Mouse (Mus musculus) ES-Bruce4 (cell line): ENCODE measurements around the gene Ap5s1. TPM values are rescaled to one million over a fixed set of nuclear protein-coding genes. Genes with fewer than 3 reads are reported as not detected.

Source experiments
- H3K27ac ChIP-seq: 2 replicates; pipeline ENCODE4 v1.5.1; 2012; ENCODE audit warnings: low read length, inconsistent platforms; ENCODE audit not compliant: insufficient read depth
- H3K27me3 ChIP-seq: 2 replicates; pipeline ENCODE4 v1.6.1; 2012; ENCODE audit warnings: mild to moderate bottlenecking, low read length, inconsistent platforms; ENCODE audit not compliant: control insufficient read depth, poor library complexity, insufficient read depth, severe bottlenecking
- H3K36me3 ChIP-seq: 2 replicates; pipeline ENCODE4 v1.6.1; 2012; ENCODE audit warnings: inconsistent platforms, mild to moderate bottlenecking, low read length, moderate library complexity; ENCODE audit not compliant: control insufficient read depth, poor library complexity, insufficient read depth, severe bottlenecking
- H3K4me1 ChIP-seq: one replicate; pipeline ENCODE4 v1.8.1; 2011; ENCODE audit warnings: low read length; ENCODE audit not compliant: control insufficient read depth, insufficient read depth
- H3K4me3 ChIP-seq: 2 replicates; pipeline ENCODE4 v1.5.1; 2011; ENCODE audit warnings: low read depth, mild to moderate bottlenecking, low read length
- H3K9ac ChIP-seq: 2 replicates; pipeline ENCODE4 v1.6.1; 2012; ENCODE audit warnings: low read depth, mild to moderate bottlenecking, inconsistent platforms; ENCODE audit not compliant: poor library complexity, severe bottlenecking
- H3K9me3 ChIP-seq: replicated peaks from 2 replicates; pipeline ENCODE4 v1.6.1; 2012; ENCODE audit warnings: mild to moderate bottlenecking, low read length, inconsistent platforms; ENCODE audit not compliant: control insufficient read depth, poor library complexity, insufficient read depth, severe bottlenecking
- CTCF ChIP-seq: IDR thresholded peaks from one replicate; pipeline ENCODE4 v1.8.1; 2011; ENCODE audit warnings: low read depth, low read length
- EP300 ChIP-seq: IDR thresholded peaks from 2 replicates; pipeline ENCODE4 v1.6.1; 2011; ENCODE audit warnings: low read depth, low read length; ENCODE audit not compliant: insufficient read depth
- POLR2A ChIP-seq: IDR thresholded peaks from one replicate; pipeline ENCODE4 v1.8.1; 2011; ENCODE audit warnings: low read length; ENCODE audit not compliant: insufficient read depth
- polyA plus RNA-seq: library from polyadenylated mRNA; stranded (reverse); fragments of >200 nt; gene quantifications from 2 replicates; pipeline ENCODE4 v1.2.4, GENCODE M21; 2011; ENCODE audit warnings: low read depth; ENCODE audit not compliant: missing spikeins, insufficient read depth, insufficient read length

Ap5s1 gene
- polyA plus RNA-seq, 1 experiment, result 8.5 TPM

DNA sequence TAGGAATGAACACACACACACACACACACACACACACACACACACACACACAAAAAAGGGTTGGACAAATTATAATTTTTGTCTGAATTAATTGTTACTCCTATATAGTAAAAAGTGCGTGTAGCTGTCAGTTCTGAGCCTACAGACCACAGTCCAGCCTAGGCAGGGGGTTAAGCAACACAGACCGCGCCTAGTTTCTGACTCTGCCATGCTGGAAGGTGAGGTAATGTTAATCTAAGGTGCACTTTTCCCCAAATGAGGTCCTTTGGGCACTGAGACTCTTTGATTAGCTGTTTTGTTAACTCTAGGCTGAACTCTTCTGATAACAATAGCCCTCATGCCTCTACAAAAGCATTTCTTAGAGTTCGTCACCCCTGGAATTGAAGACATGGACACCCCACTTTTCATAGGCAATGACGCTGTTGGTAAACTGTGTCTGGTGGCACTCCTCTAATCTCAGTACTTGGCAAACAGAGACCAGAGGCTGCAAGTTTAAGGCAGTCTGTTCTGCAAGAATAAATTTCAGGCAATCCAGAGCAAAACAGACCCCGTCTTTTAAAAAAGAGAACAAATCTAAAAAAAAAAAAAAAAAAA is 3.0 kb upstream of the Ap5s1 start:
- no peaks in the 10 kb centered on the region for H3K36me3 ChIP-seq
- no peaks in the 10 kb centered on the region for H3K9me3 ChIP-seq
- H3K9ac ChIP-seq, result no peak overlapping the region
- TF ChIP-seq CTCF (no peak), EP300 (no peak), POLR2A (no peak)
- no peaks in the 10 kb centered on the region for H3K27me3 ChIP-seq
- H3K4me3 ChIP-seq, result no peak overlapping the region
- no peak overlapping the region for H3K27ac ChIP-seq
- H3K4me1 ChIP-seq, result peaks cover 2% of the 10 kb centered on the region

DNA sequence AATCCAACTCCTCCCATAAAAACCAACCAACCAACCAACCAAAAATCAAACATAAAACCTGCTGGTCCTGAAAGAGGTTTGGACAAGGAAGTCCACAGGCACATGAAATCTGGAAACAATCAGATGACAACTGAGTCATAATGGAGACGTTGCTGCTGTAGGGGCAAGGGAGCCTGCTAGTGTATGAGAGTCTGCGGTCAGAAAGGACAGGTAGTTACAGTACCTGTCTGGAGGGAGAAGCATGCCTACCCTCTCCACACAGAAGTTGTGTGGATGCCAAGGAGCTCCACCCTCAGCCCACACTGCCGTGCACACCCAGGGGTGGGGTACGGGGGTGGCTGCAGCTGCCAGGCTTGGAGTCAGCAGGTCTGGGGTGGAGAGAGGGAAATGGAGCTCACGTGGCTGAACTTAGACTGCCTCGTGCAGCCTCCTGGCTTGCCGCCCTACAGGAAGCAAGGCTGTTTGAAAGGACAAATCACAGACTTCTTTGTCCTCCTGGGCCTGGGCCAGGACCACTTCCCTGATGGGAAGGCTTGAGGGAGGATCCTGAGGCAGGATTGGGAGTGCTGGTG is 2.4 kb upstream of the Ap5s1 start:
- H3K9me3 ChIP-seq, result no peaks in the 10 kb centered on the region
- TF ChIP-seq POLR2A (no peak), CTCF (no peak), EP300 (no peak)
- no peak overlapping the region for H3K4me3 ChIP-seq
- H3K27me3 ChIP-seq, result no peaks in the 10 kb centered on the region
- H3K36me3 ChIP-seq, result no peaks in the 10 kb centered on the region
- H3K9ac ChIP-seq, result no peak overlapping the region
- no peak overlapping the region for H3K27ac ChIP-seq
- H3K4me1 ChIP-seq, result peaks cover 2% of the 10 kb centered on the region

DNA sequence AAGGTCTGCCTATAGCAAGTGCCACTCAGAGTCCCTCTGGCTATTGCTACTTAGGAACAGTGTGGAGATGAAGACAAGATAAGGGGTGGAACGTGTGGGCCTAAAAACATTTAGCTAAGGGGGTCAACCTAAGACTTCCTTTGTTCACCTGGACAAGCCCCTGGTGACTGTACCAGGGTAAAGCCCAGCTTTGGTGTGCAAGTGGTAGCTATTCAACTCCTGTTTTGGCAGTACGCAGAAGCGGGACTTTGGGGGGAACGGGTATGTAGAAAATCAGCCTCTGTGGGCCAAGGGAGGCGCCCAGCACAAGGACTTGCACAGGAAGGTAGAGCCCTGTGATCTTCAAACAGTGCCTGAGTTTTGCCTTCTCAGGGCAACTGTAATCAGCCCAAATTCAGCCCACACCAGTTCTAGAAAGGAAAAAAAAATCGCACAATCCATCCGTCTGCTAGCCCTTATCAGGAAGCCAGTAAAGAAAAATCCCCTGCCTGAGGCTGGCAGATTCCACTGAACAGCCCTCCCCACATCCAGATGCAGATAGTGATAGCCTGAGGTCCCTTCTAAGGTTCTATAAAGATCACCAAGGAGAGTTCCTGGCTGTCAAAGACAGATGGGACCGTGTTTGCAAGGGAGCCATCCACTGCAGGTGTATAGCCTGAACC is 1.2 kb upstream of the Ap5s1 start:
- Histone ChIP-seq H3K27ac (no peak overlapping the region), H3K9ac (no peak overlapping the region), H3K36me3 (no peaks in the 10 kb centered on the region), H3K27me3 (no peaks in the 10 kb centered on the region), H3K4me1 (peaks cover 2% of the 10 kb centered on the region), H3K4me3 (no peak overlapping the region), H3K9me3 (no peaks in the 10 kb centered on the region)
- TF ChIP-seq EP300, result no peak
- no peak for TF ChIP-seq POLR2A
- no peak for TF ChIP-seq CTCF

DNA sequence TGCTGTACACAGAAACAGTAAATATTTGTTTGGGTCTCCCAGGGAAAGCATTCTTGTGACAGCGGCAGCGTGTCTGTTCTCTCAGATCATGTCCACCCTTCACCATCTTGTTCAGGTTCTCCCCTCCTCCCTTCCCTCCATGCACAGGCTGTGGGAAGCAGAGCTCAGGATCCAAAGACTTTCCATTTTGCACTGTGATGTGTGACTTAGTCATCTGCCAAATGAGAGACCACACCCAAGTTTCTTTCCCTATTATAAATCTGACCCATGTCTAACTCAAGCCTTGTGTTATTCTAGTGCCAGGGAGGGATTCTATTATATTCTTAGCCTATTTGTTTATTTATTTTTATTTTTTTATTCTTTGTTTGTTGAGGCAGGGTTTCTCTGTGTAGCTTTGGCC is 1.5 kb downstream of the Ap5s1 start:
- TF ChIP-seq EP300 (no peak), CTCF (no peak), POLR2A (no peak)
- Histone ChIP-seq H3K4me3 (no peak overlapping the region), H3K9me3 (no peaks in the 10 kb centered on the region), H3K4me1 (peaks cover 2% of the 10 kb centered on the region), H3K27me3 (no peaks in the 10 kb centered on the region), H3K36me3 (no peaks in the 10 kb centered on the region), H3K27ac (no peak overlapping the region), H3K9ac (no peak overlapping the region)

DNA sequence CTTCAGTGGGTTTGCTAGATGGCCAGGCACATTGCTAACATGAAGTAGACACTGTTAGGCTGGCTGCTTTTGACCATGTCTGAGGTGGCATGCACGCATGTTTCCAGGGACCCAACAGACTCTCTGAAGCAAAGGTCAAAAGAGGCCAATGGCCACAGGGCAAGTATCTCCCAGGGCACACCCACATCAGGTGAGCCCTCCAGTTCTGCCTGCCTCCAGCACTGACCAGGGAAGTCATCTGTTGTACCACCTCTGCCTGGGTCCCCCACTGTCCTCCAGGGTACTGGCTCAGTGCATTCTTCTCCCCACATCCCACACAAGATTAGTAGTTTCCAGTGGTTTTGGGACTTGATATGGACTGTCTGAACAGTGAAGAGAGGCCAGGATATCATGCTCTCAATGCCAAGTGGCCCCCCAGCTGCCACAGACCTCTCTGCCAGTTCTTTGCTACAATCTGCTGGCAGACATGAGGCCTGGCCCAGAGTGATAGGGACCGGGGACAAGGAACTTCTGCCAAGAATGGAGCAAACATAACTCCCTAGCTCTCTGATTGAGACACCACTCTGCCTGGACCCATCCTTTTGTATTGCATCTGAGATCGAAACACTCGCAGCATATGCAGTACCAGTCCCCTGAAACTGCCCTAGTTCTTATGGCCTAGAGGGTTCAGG is 2.4 kb downstream of the Ap5s1 start:
- H3K4me1 ChIP-seq, result peaks cover 2% of the 10 kb centered on the region
- H3K9ac ChIP-seq, result 0 out of 2 replicates have a peak overlapping the region, but pooled peaks have one; percentile 53
- H3K36me3 ChIP-seq, result no peaks in the 10 kb centered on the region
- TF ChIP-seq POLR2A, result no peak
- no peak for TF ChIP-seq EP300
- TF ChIP-seq CTCF, result no peak
- no peak overlapping the region for H3K4me3 ChIP-seq
- 0 out of 2 replicates have a peak overlapping the region, but pooled peaks have one; percentile 7 for H3K27ac ChIP-seq
- no peaks in the 10 kb centered on the region for H3K9me3 ChIP-seq
- no peaks in the 10 kb centered on the region for H3K27me3 ChIP-seq
